Mouse (Mus musculus) ES-E14 (cell line): ENCODE data around the gene Ctdsp2. TPM values are rescaled to one million over a fixed set of nuclear protein-coding genes. Genes with fewer than 3 reads are reported as not detected.

Experiments used
- DNase-seq: peaks from one replicate; pipeline ENCODE4 v3.0.0-alpha.2; 2013; ENCODE audit warnings: low read depth, low spot score
- H3K27ac ChIP-seq: 2 replicates; pipeline ENCODE4 v1.5.1; 2012; ENCODE audit warnings: low read depth, mild to moderate bottlenecking, low read length, moderate library complexity, mixed read lengths; ENCODE audit not compliant: poor library complexity, insufficient read depth, severe bottlenecking
- H3K36me3 ChIP-seq: 2 replicates; pipeline ENCODE4 v1.6.1; 2012; ENCODE audit warnings: mild to moderate bottlenecking, low read length, moderate library complexity, mixed read lengths; ENCODE audit not compliant: control insufficient read depth, poor library complexity, insufficient read depth, severe bottlenecking
- H3K4me1 ChIP-seq, 2 experiments: fragments of 150-350 bp in 1 of 2; sonication (generic) in 1 of 2; 2 replicates each; pipeline ENCODE4 v1.6.1; 2012; ENCODE audit warnings: low read length in 2 of 2, mild to moderate bottlenecking in 1 of 2, mixed read lengths in 1 of 2; ENCODE audit not compliant: control insufficient read depth in 2 of 2, insufficient read depth in 2 of 2, poor library complexity in 1 of 2
- H3K4me3 ChIP-seq, 2 experiments: fragments of 150-350 bp in 1 of 2; sonication (generic) in 1 of 2; 2 replicates each; pipeline ENCODE4 v1.5.1; 2012; ENCODE audit warnings: low read length in 2 of 2, low read depth in 1 of 2, mild to moderate bottlenecking in 1 of 2, mixed read lengths in 1 of 2; ENCODE audit not compliant: insufficient read depth in 1 of 2, poor library complexity in 1 of 2, severe bottlenecking in 1 of 2
- H3K9ac ChIP-seq: 2 replicates; pipeline ENCODE4 v1.6.1; 2012; ENCODE audit warnings: low read depth, mild to moderate bottlenecking, low read length, mixed read lengths; ENCODE audit not compliant: poor library complexity, insufficient read depth, severe bottlenecking
- H3K9me3 ChIP-seq: fragments of 150-350 bp; sonication (generic); 2 replicates; pipeline ENCODE4 v1.6.1; 2012; ENCODE audit warnings: low read depth, mild to moderate bottlenecking, low read length; ENCODE audit not compliant: control insufficient read depth, insufficient read depth
- CHD2 ChIP-seq: IDR thresholded peaks from 2 replicates; pipeline ENCODE4 v1.6.1; 2014; ENCODE audit warnings: mild to moderate bottlenecking, low read depth, low read length, inconsistent platforms
- HCFC1 ChIP-seq: IDR thresholded peaks from 2 replicates; pipeline ENCODE4 v1.6.1; 2012; ENCODE audit warnings: low read length, inconsistent platforms, borderline replicate concordance; ENCODE audit not compliant: insufficient read depth
- MAFK ChIP-seq: IDR thresholded peaks from 2 replicates; pipeline ENCODE4 v1.6.1; 2014; ENCODE audit warnings: mild to moderate bottlenecking, low read depth, low read length, inconsistent platforms; ENCODE audit not compliant: insufficient read depth
- ZC3H11A ChIP-seq: IDR thresholded peaks from 2 replicates; pipeline ENCODE4 v1.6.1; 2012; ENCODE audit warnings: low read depth, mild to moderate bottlenecking, inconsistent platforms, low read length, borderline replicate concordance
- ZNF384 ChIP-seq: IDR thresholded peaks from 2 replicates; pipeline ENCODE4 v1.6.1; 2012; ENCODE audit warnings: low read depth, low read length, inconsistent platforms
- in situ Hi-C, 2 experiments: fragments of 600-800 bp; cut with MboI; formaldehyde crosslinking; loops; one replicate each; pipeline ENCODE4 v1.15.1; 2025; ENCODE audit warnings: low sequenced_read_pairs in 2 of 2, inconsistent platforms in 1 of 2; ENCODE audit not compliant: unreplicated experiment in 2 of 2
- total RNA-seq: library from RNA; depleted of rRNA; stranded (reverse); fragments of 300-350 nt; gene quantifications from 2 replicates; pipeline ENCODE4 v1.2.3, GENCODE M21; 2012

Gene Ctdsp2
- total RNA-seq, 1 experiment = 28.5 TPM

- H3K9me3 ChIP-seq = no peaks in the 10 kb centered on the region
- no peak for TF ChIP-seq MAFK
- TF ChIP-seq ZNF384 = no peak
- TF ChIP-seq HCFC1 = no peak
- no peak for TF ChIP-seq CHD2
- no peak for TF ChIP-seq ZC3H11A
- in situ Hi-C loops = no loop called here
Observed at GRCm38 (mm10) chr10:127002056-127002455, 23.5 kb downstream of the Ctdsp2 start.

GRCm38 (mm10) chr10:127002765-127003164 is 24.2 kb downstream of the Ctdsp2 start:
- Histone ChIP-seq H3K9ac (no peak overlapping the region), H3K27ac (no peak overlapping the region), H3K4me1 (no peaks in the 10 kb centered on the region), H3K9me3 (no peaks in the 10 kb centered on the region), H3K36me3 (peaks cover 9% of the 10 kb centered on the region), H3K4me3 (no peak overlapping the region)
- no peak for DNase-seq
- TF ChIP-seq HCFC1 (no peak), CHD2 (no peak), MAFK (no peak)
- in situ Hi-C loops = no loop called here

More at GRCm38 (mm10) chr10:127002056-127002455, 23.5 kb downstream of the Ctdsp2 start:
- Histone ChIP-seq H3K9ac (no peak overlapping the region), H3K36me3 (peaks cover 15% of the 10 kb centered on the region), H3K27ac (no peak overlapping the region), H3K4me3 (no peak overlapping the region), H3K4me1 (no peaks in the 10 kb centered on the region)
- DNase-seq = no peak

GRCm38 (mm10) chr10:127003334-127003733 is 24.8 kb downstream of the Ctdsp2 start:
- no peak for DNase-seq
- no peak overlapping the region for H3K27ac ChIP-seq
- no peak overlapping the region for H3K9ac ChIP-seq
- in situ Hi-C loops = no loop called here
- peaks cover 4% of the 10 kb centered on the region for H3K36me3 ChIP-seq
- no peak for TF ChIP-seq CHD2
- TF ChIP-seq ZNF384 = no peak
- TF ChIP-seq HCFC1 = no peak
- TF ChIP-seq ZC3H11A = no peak
- no peak for TF ChIP-seq MAFK
- no peak overlapping the region for H3K4me3 ChIP-seq
- H3K4me1 ChIP-seq = no peaks in the 10 kb centered on the region
- no peaks in the 10 kb centered on the region for H3K9me3 ChIP-seq

GRCm38 (mm10) chr10:127003806-127004205 is 25.3 kb downstream of the Ctdsp2 start:
- Histone ChIP-seq H3K4me3 (no peak overlapping the region), H3K9me3 (no peaks in the 10 kb centered on the region), H3K4me1 (no peaks in the 10 kb centered on the region), H3K9ac (no peak overlapping the region), H3K27ac (no peak overlapping the region), H3K36me3 (no peaks in the 10 kb centered on the region)
- TF ChIP-seq ZC3H11A (no peak), HCFC1 (no peak), CHD2 (no peak)
- in situ Hi-C loops = no loop called here
- DNase-seq = no peak

GRCm38 (mm10) chr10:127016488-127016887 is 38.0 kb downstream of the Ctdsp2 start:
- no peaks in the 10 kb centered on the region for H3K9me3 ChIP-seq
- TF ChIP-seq ZNF384 (no peak), CHD2 (no peak), HCFC1 (no peak), MAFK (no peak), ZC3H11A (no peak)
- no peak overlapping the region for H3K4me3 ChIP-seq
- H3K4me1 ChIP-seq = peaks cover 0 to 3% of the 10 kb centered on the region in 2 experiments; a peak in 1 of 4 replicates
- H3K36me3 ChIP-seq = no peaks in the 10 kb centered on the region
- H3K27ac ChIP-seq = no peak overlapping the region
- in situ Hi-C loops = no loop called here
- no peak for DNase-seq
- H3K9ac ChIP-seq = no peak overlapping the region
